Comparison of ENCODE assay signal across 25 mouse cellular contexts in genomic region chr1:128642212-128642611, GRCm38 (mm10). TPM values are rescaled to one million over a fixed set of nuclear protein-coding genes. Genes with fewer than 3 reads are reported as not detected.
DNase-seq lines count a peak whose midpoint lies in the region; ATAC-seq lines count a peak whose summit lies in the region.
"Had no signal": no experiment of that assay in that cellular context is flagged by ENCODE, and none has a peak within 500 bp of the region (broad histone marks: within the 10 kb centered on the region; RNA-seq: fewer than 3 reads in every experiment).

No protein-coding gene starts in this region.

- peak overlapping the region; percentile 60; the same call in 1 of the 2 replicates for H3K27ac ChIP-seq in hindbrain, embryonic 10.5 days
- no peak overlapping the region for H3K27ac ChIP-seq in hindbrain, embryonic 16.5 days (ENCODE audit: low read depth, low read length)
- 0 out of 2 replicates have a peak overlapping the region, but pooled peaks have one; percentile 23 for H3K27ac ChIP-seq in midbrain, embryonic 10.5 days (replicated peaks)
- no peak overlapping the region for H3K27ac ChIP-seq in midbrain, embryonic 16.5 days (ENCODE audit: low read length)
- H3K27ac ChIP-seq: embryonic facial prominence, embryonic 13.5 days; forebrain, embryonic 13.5 days; gastrocnemius, adult 2 months; hindbrain, postnatal 0 days; neural tube, embryonic 15.5 days; stomach, embryonic 15.5 days had no signal

- DNase-seq in hindbrain, embryonic 10.5 days (ENCODE audit: low spot score), result no peak
- DNase-seq in midbrain, embryonic 10.5 days (ENCODE audit: low spot score), result no peak
- DNase-seq in layer of hippocampus, postnatal 10 days (ENCODE audit: low spot score in 2 of 2), result no peak
- no peak for DNase-seq in urinary bladder, adult 18-20 months (ENCODE audit: low spot score in 2 of 2)
- DNase-seq: adrenal gland, postnatal 36 days; cerebellum, adult 11-12 months; cerebellum, postnatal 14 days; embryo, embryonic 11 days; gastrocnemius, adult 2 months; heart, postnatal 4 days; kidney, adult 9 months; kidney, postnatal 14 days; midbrain, embryonic 14.5 days; thymus, postnatal 36 days had no signal

- H3K4me2 ChIP-seq in hindbrain, embryonic 16.5 days (ENCODE audit: low read length), result no peak overlapping the region
- H3K4me2 ChIP-seq in midbrain, embryonic 16.5 days (ENCODE audit: low read length), result no peak overlapping the region
- H3K4me2 ChIP-seq: embryonic facial prominence, embryonic 13.5 days; forebrain, embryonic 13.5 days; neural tube, embryonic 15.5 days; stomach, embryonic 15.5 days had no signal

- H3K36me3 ChIP-seq in hindbrain, embryonic 10.5 days, result no peaks in the 10 kb centered on the region
- no peaks in the 10 kb centered on the region for H3K36me3 ChIP-seq in hindbrain, embryonic 16.5 days (ENCODE audit: control insufficient read depth, insufficient read depth, low read length)
- no peaks in the 10 kb centered on the region for H3K36me3 ChIP-seq in midbrain, embryonic 10.5 days
- H3K36me3 ChIP-seq in midbrain, embryonic 16.5 days (ENCODE audit: control insufficient read depth, insufficient read depth, low read length), result no peaks in the 10 kb centered on the region
- H3K36me3 ChIP-seq: embryonic facial prominence, embryonic 13.5 days; neural tube, embryonic 15.5 days; stomach, embryonic 15.5 days had no signal

- H3K9ac ChIP-seq in hindbrain, embryonic 16.5 days (ENCODE audit: low read depth, low read length), result no peak overlapping the region
- no peak overlapping the region for H3K9ac ChIP-seq in midbrain, embryonic 16.5 days (ENCODE audit: low read depth, low read length)
- H3K9ac ChIP-seq: embryonic facial prominence, embryonic 13.5 days; forebrain, embryonic 13.5 days; neural tube, embryonic 15.5 days; stomach, embryonic 15.5 days had no signal

- peaks cover 11% of the 10 kb centered on the region; the same call in 1 of the 2 replicates for H3K27me3 ChIP-seq in hindbrain, embryonic 10.5 days (ENCODE audit: insufficient read depth, poor library complexity, severe bottlenecking)
- no peaks in the 10 kb centered on the region for H3K27me3 ChIP-seq in hindbrain, embryonic 16.5 days (replicated peaks; ENCODE audit: control insufficient read depth, insufficient read depth, low read length)
- H3K27me3 ChIP-seq in midbrain, embryonic 10.5 days (ENCODE audit: low read depth, poor library complexity, severe bottlenecking), result peaks cover 15% of the 10 kb centered on the region
- H3K27me3 ChIP-seq in midbrain, embryonic 16.5 days (ENCODE audit: control insufficient read depth, insufficient read depth, low read depth, low read length), result no peaks in the 10 kb centered on the region
- H3K27me3 ChIP-seq: embryonic facial prominence, embryonic 13.5 days; forebrain, embryonic 13.5 days; neural tube, embryonic 15.5 days; stomach, embryonic 15.5 days had no signal

- WGBS in hindbrain, embryonic 10.5 days, result 83% methylated on average over 2 of the region's 2 CpGs
- WGBS in hindbrain, embryonic 16.5 days, result 92% methylated on average over 2 of the region's 2 CpGs
- WGBS in midbrain, embryonic 10.5 days, result 88% methylated on average over 2 of the region's 2 CpGs
- WGBS in midbrain, embryonic 16.5 days, result 90% methylated on average over 2 of the region's 2 CpGs

- H3K4me1 ChIP-seq in hindbrain, embryonic 10.5 days (replicated peaks), result peaks cover 32% of the 10 kb centered on the region
- H3K4me1 ChIP-seq in hindbrain, embryonic 16.5 days (ENCODE audit: control insufficient read depth, insufficient read depth, low read depth, low read length), result peaks cover 2% of the 10 kb centered on the region; the same call in 1 of the 2 replicates
- peaks cover 39% of the 10 kb centered on the region for H3K4me1 ChIP-seq in midbrain, embryonic 10.5 days
- peaks cover 8% of the 10 kb centered on the region for H3K4me1 ChIP-seq in midbrain, embryonic 16.5 days (ENCODE audit: control insufficient read depth, insufficient read depth, low read length)

- H3K4me3 ChIP-seq in hindbrain, embryonic 10.5 days, result no peak overlapping the region
- H3K4me3 ChIP-seq in hindbrain, embryonic 16.5 days (ENCODE audit: low read length), result no peak overlapping the region
- no peak overlapping the region for H3K4me3 ChIP-seq in midbrain, embryonic 10.5 days
- H3K4me3 ChIP-seq in midbrain, embryonic 16.5 days (ENCODE audit: low read depth, low read length), result no peak overlapping the region
- H3K4me3 ChIP-seq: embryonic facial prominence, embryonic 13.5 days; erythroblast, embryonic 14.5 days; forebrain, embryonic 13.5 days; gastrocnemius, adult 2 months; neural tube, embryonic 15.5 days; stomach, embryonic 15.5 days had no signal

- no peaks in the 10 kb centered on the region for H3K9me3 ChIP-seq in hindbrain, embryonic 10.5 days
- no peaks in the 10 kb centered on the region for H3K9me3 ChIP-seq in hindbrain, embryonic 16.5 days (ENCODE audit: control insufficient read depth, low read length)
- H3K9me3 ChIP-seq in midbrain, embryonic 10.5 days (replicated peaks), result no peaks in the 10 kb centered on the region
- H3K9me3 ChIP-seq in midbrain, embryonic 16.5 days (replicated peaks; ENCODE audit: control insufficient read depth, low read length, poor library complexity, severe bottlenecking), result no peaks in the 10 kb centered on the region
- H3K9me3 ChIP-seq: embryonic facial prominence, embryonic 13.5 days; forebrain, embryonic 13.5 days; neural tube, embryonic 15.5 days; stomach, embryonic 15.5 days had no signal

- no peak for ATAC-seq in hindbrain, embryonic 16.5 days
- no peak for ATAC-seq in midbrain, embryonic 16.5 days
- ATAC-seq in megakaryocyte, adult 5-6 weeks (ENCODE audit: poor library complexity, severe bottlenecking), result peak; percentile 96
- ATAC-seq: CD4-positive, CD25-positive, alpha-beta regulatory T cell, adult 4 months; forebrain, embryonic 13.5 days; hindbrain, postnatal 0 days; intestine, embryonic 16.5 days had no signal

RNA-seq across cellular contexts. Expression of gene Cxcr4, which starts 50.1 kb away (rescaled TPM):
- polyA plus RNA-seq in hindbrain, embryonic 10.5 days (2016; fragmentation: Nextera tagmentation; extraction: Ambion mirVana), result 18.5 and 19.0 TPM in 2 replicates
- 5.9 and 8.2 TPM in 2 replicates for polyA plus RNA-seq in hindbrain, embryonic 16.5 days (2015; fragmentation: Nextera tagmentation; extraction: Ambion mirVana)
- 18.6 and 20.2 TPM in 2 replicates for polyA plus RNA-seq in midbrain, embryonic 10.5 days (2016; fragmentation: Nextera tagmentation; extraction: Ambion mirVana)
- 4.0 and 5.6 TPM in 2 replicates for polyA plus RNA-seq in midbrain, embryonic 16.5 days (2015; fragmentation: Nextera tagmentation; extraction: Ambion mirVana)
- total RNA-seq in megakaryocyte, adult 5-6 weeks (2015), result 507 and 516 TPM in 2 replicates
- 307 and 321 TPM in 2 replicates for total RNA-seq in megakaryocyte, adult 5-6 weeks (2017)
- 10 to 100 TPM; 19.5 to 22.5 TPM for total RNA-seq in layer of hippocampus, postnatal 10 days (2021)
- polyA plus RNA-seq: erythroblast, embryonic 14.5 days had no signal

Comparison
In these comparisons a context has a peak if more than half of its experiments do, and no peak if none do; other contexts are left out.
1. H3K27ac ChIP-seq: peak in hindbrain, embryonic 10.5 days (single experiment) and midbrain, embryonic 10.5 days (single experiment); none in hindbrain, embryonic 16.5 days (single experiment) and midbrain, embryonic 16.5 days (single experiment).